Comparison of ENCODE assay signal across 10 mouse cellular contexts in genomic region chr7:12978931-12979722, GRCm38 (mm10). TPM values are rescaled to one million over a fixed set of nuclear protein-coding genes. Genes with fewer than 3 reads are reported as not detected.
A peak's percentile ranks its signal among the peaks of the same experiment; 100 is the strongest.
DNase-seq lines count a peak whose midpoint lies in the region; ATAC-seq and TF ChIP-seq lines count a peak whose summit lies in the region.
"Had no signal": no experiment of that assay in that cellular context is flagged by ENCODE, and none has a peak within 500 bp of the region (broad histone marks: within the 10 kb centered on the region; RNA-seq: fewer than 3 reads in every experiment).

No protein-coding gene starts in this region.

- in situ Hi-C loops in ES-E14 (cut with MboI; ENCODE audit: low sequenced_read_pairs in 2 of 2, unreplicated experiment in 2 of 2), result no loop called here

- no peak for TF ChIP-seq CTCF in liver, postnatal 0 days (IDR thresholded peaks at IDR 0.05; ENCODE audit: low read depth)

- ATAC-seq in forebrain, embryonic 16.5 days, result no peak
- no peak for ATAC-seq in heart, embryonic 16.5 days (replicated peaks; ENCODE audit: extremely low read depth, insufficient read depth, low FRiP score)
- no peak for ATAC-seq in liver, postnatal 0 days
- no peak for ATAC-seq in erythroid progenitor cell, adult 5-6 weeks (replicated peaks; ENCODE audit: low FRiP score, poor library complexity, severe bottlenecking)

- H3K9ac ChIP-seq in forebrain, embryonic 16.5 days (replicated peaks; ENCODE audit: low read depth, low read length), result no peak overlapping the region
- H3K9ac ChIP-seq in ES-E14 (ENCODE audit: insufficient read depth, low read depth, low read length, poor library complexity, severe bottlenecking), result peak overlapping the region; percentile 19; the same call in 1 of the 2 replicates
- H3K9ac ChIP-seq in heart, embryonic 16.5 days (ENCODE audit: low read length), result peak overlapping the region; percentile 81
- H3K9ac ChIP-seq in liver, postnatal 0 days (replicated peaks), result peak overlapping the region; percentile 74

- H3K27ac ChIP-seq in forebrain, embryonic 10.5 days, result peak overlapping the region; percentile 97
- H3K27ac ChIP-seq in forebrain, embryonic 16.5 days (ENCODE audit: low read length), result no peak overlapping the region; the same call in 1 of the 2 replicates
- no peak overlapping the region for H3K27ac ChIP-seq in ES-E14 (ENCODE audit: insufficient read depth, low read depth, low read length, poor library complexity, severe bottlenecking)
- H3K27ac ChIP-seq in heart, embryonic 16.5 days (ENCODE audit: low read length), result peak overlapping the region; percentile 96
- peak overlapping the region; percentile 89 for H3K27ac ChIP-seq in liver, postnatal 0 days (ENCODE audit: low read depth)

- DNase-seq in forebrain, embryonic 10.5 days (ENCODE audit: extremely low spot score, low spot score), result no peak
- DNase-seq in ES-E14 (ENCODE audit: low read depth, low spot score), result no peak
- DNase-seq in liver, postnatal 0 days, result no peak
- no peak for DNase-seq in urinary bladder, postnatal 10 days (ENCODE audit: low spot score)
- no peak for DNase-seq in c-Kit-positive CD71-positive TER-119-positive erythroid progenitor cells, embryonic 14.5 days (ENCODE audit: low spot score)

- TF ChIP-seq EP300 in liver, postnatal 0 days (IDR thresholded peaks at IDR 0.05; ENCODE audit: low read depth), result no peak

- H3K4me1 ChIP-seq in forebrain, embryonic 10.5 days, result peaks cover 24% of the 10 kb centered on the region
- H3K4me1 ChIP-seq in forebrain, embryonic 16.5 days (replicated peaks; ENCODE audit: control insufficient read depth, insufficient read depth, low read length), result peaks cover 11% of the 10 kb centered on the region
- H3K4me1 ChIP-seq in ES-E14 (ENCODE audit: control insufficient read depth in 2 of 2, insufficient read depth in 2 of 2, low read length in 2 of 2, poor library complexity in 1 of 2), result peaks cover 2 to 11% of the 10 kb centered on the region in 2 experiments; a peak in 2 of 4 replicates
- peaks cover 6% of the 10 kb centered on the region for H3K4me1 ChIP-seq in heart, embryonic 16.5 days (ENCODE audit: control insufficient read depth, insufficient read depth, low read length)
- H3K4me1 ChIP-seq in liver, postnatal 0 days (ENCODE audit: insufficient read depth), result peaks cover 21% of the 10 kb centered on the region

- no peak overlapping the region for H3K4me2 ChIP-seq in forebrain, embryonic 16.5 days (ENCODE audit: low read length)
- H3K4me2 ChIP-seq in heart, embryonic 16.5 days (ENCODE audit: low read depth, low read length), result peak overlapping the region; percentile 89
- peak overlapping the region; percentile 91 for H3K4me2 ChIP-seq in liver, postnatal 0 days (ENCODE audit: low read depth, low read length)

- peak overlapping the region; percentile 75 for H3K4me3 ChIP-seq in forebrain, embryonic 10.5 days
- no peak overlapping the region; the same call in 1 of the 2 replicates for H3K4me3 ChIP-seq in forebrain, embryonic 16.5 days (replicated peaks; ENCODE audit: low read length)
- peak overlapping the region in 1 of 2 experiments; percentile 99; a peak in 1 of 4 replicates for H3K4me3 ChIP-seq in ES-E14 (ENCODE audit: insufficient read depth in 1 of 2, low read depth in 1 of 2, low read length in 2 of 2, poor library complexity in 1 of 2, severe bottlenecking in 1 of 2)
- H3K4me3 ChIP-seq in heart, embryonic 16.5 days (ENCODE audit: low read length), result peak overlapping the region; percentile 64; the same call in 1 of the 2 replicates
- H3K4me3 ChIP-seq in liver, postnatal 0 days (ENCODE audit: low read depth, low read length), result peak overlapping the region; percentile 72

- H3K27me3 ChIP-seq in forebrain, embryonic 10.5 days (ENCODE audit: poor library complexity, severe bottlenecking), result no peaks in the 10 kb centered on the region
- no peaks in the 10 kb centered on the region for H3K27me3 ChIP-seq in forebrain, embryonic 16.5 days (replicated peaks; ENCODE audit: control insufficient read depth, insufficient read depth, low read length)
- no peaks in the 10 kb centered on the region for H3K27me3 ChIP-seq in heart, embryonic 16.5 days (ENCODE audit: control insufficient read depth, insufficient read depth, low read length)
- H3K27me3 ChIP-seq in liver, postnatal 0 days (ENCODE audit: insufficient read depth, low read length), result no peaks in the 10 kb centered on the region
- H3K27me3 ChIP-seq: Patski had no signal

- H3K9me3 ChIP-seq in forebrain, embryonic 10.5 days, result no peaks in the 10 kb centered on the region
- H3K9me3 ChIP-seq in forebrain, embryonic 16.5 days (ENCODE audit: control insufficient read depth, low read length), result no peaks in the 10 kb centered on the region
- H3K9me3 ChIP-seq in ES-E14 (ENCODE audit: control insufficient read depth, insufficient read depth, low read depth, low read length), result no peaks in the 10 kb centered on the region
- H3K9me3 ChIP-seq in heart, embryonic 16.5 days (replicated peaks; ENCODE audit: control insufficient read depth, low read length), result no peaks in the 10 kb centered on the region
- H3K9me3 ChIP-seq in liver, postnatal 0 days (ENCODE audit: low read length), result no peaks in the 10 kb centered on the region

- WGBS in forebrain, embryonic 10.5 days, result 89% methylated on average over 18 of the region's 18 CpGs
- WGBS in forebrain, embryonic 16.5 days, result 90% methylated on average over 18 of the region's 18 CpGs
- WGBS in heart, embryonic 16.5 days, result 75% methylated on average over 18 of the region's 18 CpGs
- 74% methylated on average over 18 of the region's 18 CpGs for WGBS in liver, postnatal 0 days (ENCODE audit: insufficient replicate concordance)

- H3K36me3 ChIP-seq in forebrain, embryonic 10.5 days (replicated peaks), result peaks cover 22% of the 10 kb centered on the region
- H3K36me3 ChIP-seq in forebrain, embryonic 16.5 days (ENCODE audit: control insufficient read depth, insufficient read depth), result no peaks in the 10 kb centered on the region
- H3K36me3 ChIP-seq in ES-E14 (ENCODE audit: control insufficient read depth, insufficient read depth, low read length, poor library complexity, severe bottlenecking), result peaks cover 7% of the 10 kb centered on the region
- H3K36me3 ChIP-seq in heart, embryonic 16.5 days (ENCODE audit: control insufficient read depth, insufficient read depth), result no peaks in the 10 kb centered on the region
- no peaks in the 10 kb centered on the region for H3K36me3 ChIP-seq in liver, postnatal 0 days (replicated peaks; ENCODE audit: insufficient read depth, low read length)

TF ChIP-seq in ES-E14, 5 proteins besides CTCF, POLR2A, EP300 and RAD21 (continues in another document):
- no peak for TF ChIP-seq MAFK (IDR thresholded peaks at IDR 0.05; ENCODE audit: insufficient read depth, low read depth, low read length)

RNA-seq across cellular contexts. Expression of gene Zfp446, which starts 1.5 kb away (rescaled TPM):
- 16.5 and 17.7 TPM in 2 replicates for polyA plus RNA-seq in forebrain, embryonic 10.5 days (2016; fragmentation: Nextera tagmentation; extraction: Ambion mirVana)
- 11.8 and 13.0 TPM in 2 replicates for polyA plus RNA-seq in forebrain, embryonic 16.5 days (2015; fragmentation: Nextera tagmentation; extraction: Ambion mirVana)
- total RNA-seq in ES-E14 (2012; rRNA removed), result 6.4 and 7.3 TPM in 2 replicates
- 6.5 and 7.0 TPM in 2 replicates for polyA plus RNA-seq in heart, embryonic 16.5 days (2015; fragmentation: Nextera tagmentation; extraction: Ambion mirVana)
- polyA plus RNA-seq in liver, postnatal 0 days (2015; fragmentation: Nextera tagmentation; extraction: Ambion mirVana), result 1.6 and 1.8 TPM in 2 replicates
- total RNA-seq in erythroid progenitor cell, adult 5-6 weeks (2015; ENCODE audit: low replicate concordance), result 0.72 and 5.9 TPM in 2 replicates
- 0.39 and 0.68 TPM in 2 replicates for total RNA-seq in erythroid progenitor cell, adult 5-6 weeks (2017; ENCODE audit: low replicate concordance)

RNA-seq across cellular contexts. Expression of gene Zfp324, which starts 13.5 kb away (rescaled TPM):
- 10.5 and 11.1 TPM in 2 replicates for polyA plus RNA-seq in forebrain, embryonic 10.5 days (2016; fragmentation: Nextera tagmentation; extraction: Ambion mirVana)
- 16.8 and 17.4 TPM in 2 replicates for polyA plus RNA-seq in forebrain, embryonic 16.5 days (2015; fragmentation: Nextera tagmentation; extraction: Ambion mirVana)
- 4.7 and 5.6 TPM in 2 replicates for total RNA-seq in ES-E14 (2012; rRNA removed)
- polyA plus RNA-seq in heart, embryonic 16.5 days (2015; fragmentation: Nextera tagmentation; extraction: Ambion mirVana), result 6.5 and 6.7 TPM in 2 replicates
- polyA plus RNA-seq in liver, postnatal 0 days (2015; fragmentation: Nextera tagmentation; extraction: Ambion mirVana), result 1.5 and 1.9 TPM in 2 replicates
- 0.42 and 0.72 TPM in 2 replicates for total RNA-seq in erythroid progenitor cell, adult 5-6 weeks (2015; ENCODE audit: low replicate concordance)
- 1.4 and 1.7 TPM in 2 replicates for total RNA-seq in erythroid progenitor cell, adult 5-6 weeks (2017; ENCODE audit: low replicate concordance)

RNA-seq across cellular contexts. Expression of gene Slc27a5, which starts 18.9 kb away (rescaled TPM):
- polyA plus RNA-seq in forebrain, embryonic 10.5 days (2016; fragmentation: Nextera tagmentation; extraction: Ambion mirVana), result not detected in 2 replicates
- 0.21 and 0.75 TPM in 2 replicates for polyA plus RNA-seq in forebrain, embryonic 16.5 days (2015; fragmentation: Nextera tagmentation; extraction: Ambion mirVana)
- total RNA-seq in ES-E14 (2012; rRNA removed), result 0.45 and 0.69 TPM in 2 replicates
- polyA plus RNA-seq in heart, embryonic 16.5 days (2015; fragmentation: Nextera tagmentation; extraction: Ambion mirVana), result not detected in 2 replicates
- polyA plus RNA-seq in liver, postnatal 0 days (2015; fragmentation: Nextera tagmentation; extraction: Ambion mirVana), result 103 and 122 TPM in 2 replicates
- total RNA-seq in erythroid progenitor cell, adult 5-6 weeks (2015; ENCODE audit: low replicate concordance), result not detected in 2 replicates
- not detected in 2 replicates for total RNA-seq in erythroid progenitor cell, adult 5-6 weeks (2017; ENCODE audit: low replicate concordance)
- total RNA-seq: hematopoietic stem cell, adult 5-6 weeks had no signal

RNA-seq across cellular contexts. Expression of gene Trim28, which starts 19.8 kb away (rescaled TPM):
- polyA plus RNA-seq in forebrain, embryonic 10.5 days (2016; fragmentation: Nextera tagmentation; extraction: Ambion mirVana), result 415 and 417 TPM in 2 replicates
- polyA plus RNA-seq in forebrain, embryonic 16.5 days (2015; fragmentation: Nextera tagmentation; extraction: Ambion mirVana), result 230 and 237 TPM in 2 replicates
- total RNA-seq in ES-E14 (2012; rRNA removed), result 2,698 and 2,854 TPM in 2 replicates
- 123 and 143 TPM in 2 replicates for polyA plus RNA-seq in heart, embryonic 16.5 days (2015; fragmentation: Nextera tagmentation; extraction: Ambion mirVana)
- 56.0 and 59.1 TPM in 2 replicates for polyA plus RNA-seq in liver, postnatal 0 days (2015; fragmentation: Nextera tagmentation; extraction: Ambion mirVana)
- 194 and 220 TPM in 2 replicates for total RNA-seq in erythroid progenitor cell, adult 5-6 weeks (2015; ENCODE audit: low replicate concordance)
- 137 and 141 TPM in 2 replicates for total RNA-seq in erythroid progenitor cell, adult 5-6 weeks (2017; ENCODE audit: low replicate concordance)

RNA-seq across cellular contexts. Expression of gene Zbtb45, which starts 30.7 kb away (rescaled TPM):
- polyA plus RNA-seq in forebrain, embryonic 10.5 days (2016; fragmentation: Nextera tagmentation; extraction: Ambion mirVana), result 29.7 and 30.7 TPM in 2 replicates
- 43.0 and 44.1 TPM in 2 replicates for polyA plus RNA-seq in forebrain, embryonic 16.5 days (2015; fragmentation: Nextera tagmentation; extraction: Ambion mirVana)
- total RNA-seq in ES-E14 (2012; rRNA removed), result 23.7 and 26.7 TPM in 2 replicates
- polyA plus RNA-seq in heart, embryonic 16.5 days (2015; fragmentation: Nextera tagmentation; extraction: Ambion mirVana), result 17.4 and 20.4 TPM in 2 replicates
- polyA plus RNA-seq in liver, postnatal 0 days (2015; fragmentation: Nextera tagmentation; extraction: Ambion mirVana), result 5.6 and 7.2 TPM in 2 replicates
- total RNA-seq in erythroid progenitor cell, adult 5-6 weeks (2015; ENCODE audit: low replicate concordance), result 4.0 and 10.1 TPM in 2 replicates
- total RNA-seq in erythroid progenitor cell, adult 5-6 weeks (2017; ENCODE audit: low replicate concordance), result 6.7 and 7.6 TPM in 2 replicates

Comparison
In these comparisons a context has a peak if more than half of its experiments do, and no peak if none do; other contexts are left out.
1. H3K27ac ChIP-seq: peak in forebrain, embryonic 10.5 days (single experiment), heart, embryonic 16.5 days (single experiment) and liver, postnatal 0 days (single experiment); none in forebrain, embryonic 16.5 days (single experiment) and ES-E14 (single experiment).
2. RNA of gene Slc27a5, which starts 18.9 kb away (polyA plus RNA-seq): 103 to 122 TPM in liver, postnatal 0 days; 0.21 to 0.75 TPM in forebrain, embryonic 16.5 days, not detected in heart, embryonic 16.5 days and not detected in forebrain, embryonic 10.5 days; every median in the first group is over 10 times any median in the second.